Mouse (Mus musculus): Measurements from ENCODE around the gene Tmem72.

- TF ChIP-seq CTCF (IDR thresholded peaks at IDR 0.05; ENCODE audit: low read depth), result no peak
- no peak for TF ChIP-seq EP300 (optimal IDR thresholded peaks at IDR 0.05)
Measured at GRCm38 (mm10) chr6:116673471-116674282, 43.0 kb downstream of the Tmem72 start, which contains the start of gene Rassf4.
